Mouse (Mus musculus) c-Kit-positive CD71-negative TER-119-negative erythroid progenitor cells, embryonic 14.5 days (primary cell): ENCODE results near the gene Ppp1r2.

Source experiments
- DNase-seq: peaks from one replicate; pipeline ENCODE4 v3.0.0-alpha.2; 2013; ENCODE audit warnings: low read depth

Ppp1r2 gene

DNA sequence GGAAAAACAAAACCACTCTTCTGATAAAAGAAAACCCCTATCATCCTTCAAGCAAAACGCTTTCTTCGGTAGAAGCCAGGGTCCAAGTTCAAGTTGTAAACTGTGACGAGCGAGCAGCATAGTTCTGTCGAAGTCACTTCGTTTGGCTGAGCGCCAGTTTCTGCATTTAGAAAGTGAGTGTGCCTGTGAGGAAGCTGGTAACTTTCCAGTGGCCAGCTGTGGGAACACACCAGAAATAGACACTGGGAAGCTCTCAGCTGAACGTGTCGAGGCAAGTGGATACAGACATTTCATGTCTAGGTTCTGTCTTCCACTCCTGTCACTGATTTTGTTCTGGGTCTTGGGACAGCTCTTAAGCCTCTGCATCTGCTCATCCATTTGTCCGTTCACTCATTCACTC is 15.2 kb upstream of the Ppp1r2 start:
- DNase-seq = no peak

DNA sequence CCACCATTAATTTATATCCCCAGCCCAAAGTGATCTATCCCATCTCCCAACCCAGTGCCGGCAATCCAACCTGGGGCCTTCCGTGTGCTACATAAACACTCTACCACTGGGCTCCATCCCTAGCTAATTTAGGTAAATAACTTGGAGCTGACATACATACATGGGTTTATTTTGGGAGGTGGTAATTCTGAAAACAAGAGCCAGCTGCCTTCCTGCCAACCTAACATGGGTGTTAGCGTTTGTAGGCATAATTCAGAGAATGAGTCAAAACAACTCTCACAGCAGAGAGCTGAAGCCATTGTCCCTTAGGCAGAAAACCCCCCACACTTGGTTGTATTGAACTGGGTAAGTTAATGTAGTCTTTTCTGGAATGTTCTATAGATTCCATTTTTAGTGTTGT is 12.6 kb upstream of the Ppp1r2 start:
- DNase-seq = no peak

GRCm38 (mm10) chr16:31286801-31287488 is 11.9 kb upstream of the Ppp1r2 start:
- no peak for DNase-seq

GRCm38 (mm10) chr16:31281981-31282380 is 6.9 kb upstream of the Ppp1r2 start:
- no peak for DNase-seq

- DNase-seq = no peak
Measured at GRCm38 (mm10) chr16:31280176-31280575, 5.1 kb upstream of the Ppp1r2 start.

- DNase-seq = no peak
Measured at GRCm38 (mm10) chr16:31278581-31278980, 3.5 kb upstream of the Ppp1r2 start.

GRCm38 (mm10) chr16:31278081-31278480 is 3.0 kb upstream of the Ppp1r2 start:
- no peak for DNase-seq

GRCm38 (mm10) chr16:31276962-31277361 is 1.9 kb upstream of the Ppp1r2 start:
- DNase-seq = no peak

DNA sequence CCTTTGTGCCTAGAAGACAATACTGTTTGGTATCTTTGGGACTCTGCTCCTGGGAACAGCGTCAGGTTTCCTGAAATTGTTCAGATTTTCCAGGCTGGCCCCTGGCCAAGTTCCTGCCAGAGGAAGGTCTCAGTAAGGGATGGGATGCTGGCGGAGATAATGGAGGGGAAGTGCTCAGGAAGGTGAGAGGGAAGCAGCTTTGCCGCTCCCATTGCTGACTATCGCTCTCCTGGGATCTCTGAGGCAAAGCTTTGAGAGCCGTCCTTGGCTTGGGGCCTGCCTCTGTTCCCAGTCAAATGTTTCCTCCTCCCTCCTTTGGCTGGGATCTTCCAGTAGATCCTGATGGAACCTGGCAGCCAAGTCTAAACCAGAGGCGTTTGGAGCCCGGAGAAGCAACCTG is 1.5 kb upstream of the Ppp1r2 start:
- DNase-seq = no peak

- DNase-seq = no peak
Measured at GRCm38 (mm10) chr16:31274084-31274483, 993 bp downstream of the Ppp1r2 start.

DNA sequence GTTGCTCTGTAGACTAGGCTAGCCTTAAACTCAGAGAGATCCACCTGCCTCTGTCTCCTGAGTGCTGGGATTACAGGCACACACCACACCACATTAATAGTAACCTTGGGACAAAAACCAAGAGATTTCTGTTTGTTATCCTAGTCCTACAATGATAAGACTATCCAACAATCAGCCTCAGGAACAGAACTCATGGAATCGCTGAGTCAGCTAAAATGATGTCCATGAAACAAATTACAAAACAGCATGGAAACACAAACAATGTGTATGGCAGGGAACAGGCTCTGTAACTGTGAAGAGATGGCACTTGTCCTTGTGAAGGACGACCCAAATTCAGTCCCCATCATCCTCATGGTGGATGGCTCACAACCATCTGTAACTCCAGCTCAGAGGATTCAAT is 8.4 kb downstream of the Ppp1r2 start:
- DNase-seq = no peak

DNA sequence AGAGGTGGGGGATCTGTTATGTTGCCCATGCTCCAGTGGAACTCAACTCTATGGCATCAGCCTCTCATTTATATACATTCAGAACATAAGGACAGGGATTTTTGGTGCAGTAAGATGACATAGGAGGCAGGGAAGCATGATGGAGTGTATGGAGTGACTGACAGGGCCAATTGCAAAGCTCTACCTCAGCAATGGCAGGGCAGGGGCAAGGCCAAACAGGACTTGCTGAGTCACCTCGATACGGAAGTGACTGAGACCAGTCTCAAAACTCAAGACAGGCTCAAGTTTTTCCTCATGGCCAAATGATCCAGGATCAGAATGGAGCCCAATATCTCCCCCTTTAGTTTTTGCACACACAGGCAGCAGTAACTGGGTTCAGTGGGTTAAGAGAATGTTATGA is 18.9 kb downstream of the Ppp1r2 start:
- DNase-seq = no peak

- no peak for DNase-seq
Measured at GRCm38 (mm10) chr16:31255685-31256084, 19.4 kb downstream of the Ppp1r2 start.

DNA sequence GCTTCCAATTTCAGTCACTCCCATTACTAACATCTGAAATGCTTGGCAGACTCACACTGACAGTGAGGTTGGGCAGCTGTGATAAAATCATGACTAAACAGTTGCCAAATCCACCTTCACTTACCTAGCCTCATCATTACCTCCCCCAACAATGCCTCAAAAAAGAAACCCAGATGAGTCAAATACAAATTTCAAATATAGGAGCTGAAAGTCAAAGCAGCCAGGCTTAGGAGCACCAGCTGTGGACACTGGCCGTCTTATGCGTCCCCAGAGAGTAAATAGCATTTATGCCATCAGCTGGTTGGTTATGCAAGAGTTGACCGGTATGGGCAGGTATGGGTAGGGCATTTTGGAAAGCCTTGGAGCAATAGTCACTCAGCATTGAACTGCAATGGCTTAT is 25.7 kb downstream of the Ppp1r2 start:
- DNase-seq = no peak

- DNase-seq = no peak
Measured at GRCm38 (mm10) chr16:31248717-31249116, 26.4 kb downstream of the Ppp1r2 start.

DNA sequence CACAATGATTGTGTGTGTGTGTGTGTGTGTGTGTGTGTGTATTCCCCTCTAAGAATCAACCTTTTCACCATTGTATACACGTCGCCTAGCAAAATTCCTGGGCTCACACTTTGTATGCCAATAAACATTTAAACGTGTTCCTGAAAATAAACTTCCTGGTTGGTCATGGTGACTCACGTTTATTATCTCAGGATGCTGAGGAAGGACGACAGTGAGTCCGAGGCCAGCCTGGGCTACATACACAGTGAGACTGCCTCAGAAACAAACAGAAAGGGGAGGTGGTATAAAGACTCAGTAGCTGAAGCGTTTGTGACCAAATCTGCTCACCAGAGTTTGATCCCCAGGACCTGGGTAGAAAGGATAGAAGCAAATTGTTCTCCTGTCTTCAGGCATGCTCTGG is 27.6 kb downstream of the Ppp1r2 start:
- DNase-seq = no peak

GRCm38 (mm10) chr16:31244053-31244452 is 31.0 kb downstream of the Ppp1r2 start:
- no peak for DNase-seq

DNA sequence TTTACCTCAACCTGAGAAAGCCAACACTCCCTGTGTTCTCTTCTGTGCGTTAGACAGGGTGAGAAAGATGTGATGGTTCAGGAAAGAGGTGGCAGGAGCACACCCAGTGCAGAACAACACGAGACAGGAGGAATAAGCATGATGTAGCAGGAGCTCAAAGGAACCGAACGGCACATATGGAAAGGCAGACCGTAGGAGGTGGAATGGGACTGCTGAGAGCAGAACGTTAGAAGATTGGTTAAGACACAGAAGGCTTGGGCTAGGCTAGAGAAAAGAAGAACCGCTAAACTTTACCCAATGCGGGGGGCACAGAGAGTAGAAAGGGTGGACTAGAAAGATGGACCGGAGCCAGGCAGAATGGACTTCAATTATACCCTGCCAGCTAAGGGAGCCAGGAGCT is 33.6 kb downstream of the Ppp1r2 start:
- DNase-seq = no peak

DNA sequence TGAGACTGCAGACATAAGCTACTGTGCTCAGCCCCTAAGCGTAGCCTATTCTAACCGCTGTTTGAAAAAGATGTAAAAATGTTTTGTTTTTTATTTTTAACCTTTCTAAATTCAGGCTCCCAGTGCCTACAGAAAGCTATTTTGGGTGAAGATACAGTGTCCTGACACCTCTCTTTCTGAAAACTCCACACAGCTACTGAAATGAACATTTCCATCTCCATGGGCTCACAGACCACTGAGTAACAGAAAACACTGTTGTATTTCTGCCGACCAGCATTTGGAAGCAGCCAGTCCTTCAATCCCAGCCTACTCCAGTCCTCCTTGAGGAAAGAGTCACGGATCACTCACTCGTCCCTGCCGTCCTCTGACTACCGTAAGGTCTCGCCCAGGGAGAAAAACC is 34.5 kb downstream of the Ppp1r2 start:
- no peak for DNase-seq

DNA sequence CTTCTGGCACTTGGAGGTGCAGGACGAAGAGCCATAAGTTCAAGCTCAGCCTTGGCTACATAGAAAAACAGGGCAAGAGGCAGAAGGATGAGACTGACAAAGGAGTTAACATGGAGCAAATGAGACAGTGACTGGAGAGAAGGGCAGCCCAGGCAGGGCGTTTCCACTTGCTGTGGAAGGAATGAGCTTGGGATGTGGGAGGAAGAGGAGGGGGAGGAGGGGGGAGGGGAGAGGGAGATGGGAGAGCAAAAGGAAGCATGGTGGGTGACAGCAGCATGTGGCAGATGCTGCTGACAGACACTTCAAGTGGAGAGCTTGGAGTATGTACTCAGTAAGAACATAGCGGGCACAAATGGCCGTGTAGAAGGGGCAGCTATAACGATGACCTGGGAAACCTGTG is 36.8 kb downstream of the Ppp1r2 start:
- DNase-seq = no peak

DNA sequence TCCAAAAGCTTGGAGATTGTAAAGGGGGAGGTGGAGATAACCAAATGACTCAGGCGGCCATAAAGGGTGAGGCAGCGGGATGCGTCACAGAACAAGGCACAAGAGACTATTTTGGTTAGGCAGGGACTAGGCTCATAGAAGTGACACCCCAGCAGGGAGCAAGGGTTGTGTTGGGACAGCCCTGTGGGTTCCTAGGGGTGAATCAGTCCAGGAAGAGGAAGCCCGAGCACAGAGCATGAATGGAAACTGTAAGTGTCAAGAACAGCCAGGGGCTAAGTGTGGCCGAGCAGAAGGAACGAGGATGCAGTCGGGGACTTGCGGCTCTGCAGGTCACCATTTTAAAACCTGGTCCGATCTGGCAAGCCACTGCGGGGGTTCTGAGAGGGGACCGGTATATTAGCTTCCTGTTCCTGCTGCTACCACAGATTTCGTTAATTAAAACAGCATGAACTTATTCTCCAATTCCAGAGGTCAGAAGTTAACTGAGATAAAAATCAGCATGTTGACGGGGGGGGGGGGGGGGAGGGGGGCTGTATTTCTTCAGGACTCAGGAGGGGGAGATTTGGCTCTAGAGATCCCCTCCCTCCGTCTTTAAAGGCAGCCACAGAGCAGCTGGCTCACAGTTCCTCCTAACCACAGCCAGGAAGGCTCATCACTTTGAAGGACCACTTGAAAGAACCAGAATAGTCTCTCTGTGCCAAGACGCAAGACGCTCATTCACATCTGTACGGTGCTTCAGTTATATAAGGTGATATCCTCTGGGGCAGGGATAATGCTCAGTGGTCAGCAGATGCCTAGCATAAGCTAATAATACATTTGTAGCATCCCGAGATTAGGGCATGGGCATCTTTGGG is 39.4 kb downstream of the Ppp1r2 start:
- peak; percentile 63 for DNase-seq

DNA sequence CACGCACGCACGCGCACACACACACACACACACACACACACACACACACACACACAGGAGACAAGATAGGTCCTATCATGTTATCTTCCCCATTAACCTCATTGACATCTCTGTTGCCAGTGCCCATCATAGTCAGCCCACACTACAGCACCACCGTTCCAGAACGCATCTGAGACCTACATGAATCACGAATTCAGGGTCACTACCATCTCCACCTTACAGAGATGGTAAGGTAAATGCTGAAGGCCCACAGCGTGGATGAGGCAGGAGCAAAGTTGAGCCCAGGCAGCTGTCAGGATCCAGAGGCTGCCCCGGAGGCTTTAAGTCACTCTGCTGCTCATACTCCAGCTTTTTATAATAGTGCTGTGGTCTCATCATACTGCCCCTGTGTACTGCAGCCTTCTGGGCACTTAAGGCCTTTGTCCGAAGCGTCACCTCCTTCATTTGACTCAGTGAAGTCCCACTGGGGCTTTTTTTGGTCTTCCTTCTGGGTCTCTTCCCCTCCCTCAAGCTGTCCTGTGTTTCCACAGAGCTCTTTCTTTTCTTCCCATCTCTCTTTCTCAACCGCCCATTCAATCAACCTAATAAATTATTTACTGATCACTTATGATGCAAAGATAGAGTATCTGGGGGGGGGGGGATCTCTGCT is 40.1 kb downstream of the Ppp1r2 start:
- no peak for DNase-seq

DNA sequence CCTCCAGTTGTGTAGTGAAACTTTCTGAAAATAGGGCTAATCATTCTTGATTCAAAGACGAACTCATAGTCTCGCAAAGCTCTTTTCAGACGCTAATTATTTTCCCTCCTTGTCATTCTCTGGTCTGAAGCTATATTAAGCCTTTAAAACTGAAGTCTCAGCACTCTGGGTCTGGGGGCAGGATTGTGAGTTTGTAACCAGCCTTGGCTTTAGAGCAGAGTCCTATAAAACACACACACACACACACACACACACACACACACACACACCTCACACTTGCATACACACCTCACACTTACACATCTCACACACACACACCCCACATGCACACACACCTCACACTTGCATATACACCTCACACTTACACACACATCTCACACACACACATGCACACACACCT is 40.7 kb downstream of the Ppp1r2 start:
- DNase-seq = no peak
